Mouse (Mus musculus) CD4-positive, CD25-positive, alpha-beta regulatory T cell, adult 4 months (primary cell): ENCODE measurements around the gene Ndufa9. TPM values are rescaled to one million over a fixed set of nuclear protein-coding genes. Genes with fewer than 3 reads are reported as not detected.

ENCODE experiments used
- polyA plus RNA-seq, 2 experiments: library from polyadenylated mRNA; unstranded; fragments of 100-300 nt; shearing (Covaris generic); gene quantifications; one replicate each; pipeline ENCODE4 v1.2.1; 2017

The Ndufa9 gene
- polyA plus RNA-seq, 2 experiments from 2014 or later = 170 to 192 TPM

Other genes with a start within 250 kb of the Ndufa9 start
- gene Kcna1, start 202.8 kb downstream of the Ndufa9 start, polyA plus RNA-seq = not detected
- not detected for gene Kcna6, start 108.5 kb downstream of the Ndufa9 start, polyA plus RNA-seq
- not detected for gene Akap3, start 4.0 kb upstream of the Ndufa9 start, polyA plus RNA-seq
- gene Dyrk4, start 72.7 kb upstream of the Ndufa9 start, polyA plus RNA-seq = under 1 TPM; 0.44 to 0.95 TPM
- gene Rad51ap1, start 90.5 kb upstream of the Ndufa9 start, polyA plus RNA-seq = 1 to 10 TPM; 3.6 to 9.2 TPM
- gene D6Wsu163e, start 90.8 kb upstream of the Ndufa9 start, polyA plus RNA-seq = 10 to 100 TPM; 14.9 to 16.3 TPM
- not detected for gene Fgf6, start 166.4 kb upstream of the Ndufa9 start, polyA plus RNA-seq
- gene Fgf23, start 223.8 kb upstream of the Ndufa9 start, polyA plus RNA-seq = not detected